Mouse (Mus musculus): ENCODE measurements around the gene Riok2. TPM values are rescaled to one million over a fixed set of nuclear protein-coding genes. Genes with fewer than 3 reads are reported as not detected.

The Riok2 gene
- polyA plus RNA-seq (2012; ENCODE audit: low replicate concordance) = 2.8 and 3.1 TPM in 2 replicates

DNA sequence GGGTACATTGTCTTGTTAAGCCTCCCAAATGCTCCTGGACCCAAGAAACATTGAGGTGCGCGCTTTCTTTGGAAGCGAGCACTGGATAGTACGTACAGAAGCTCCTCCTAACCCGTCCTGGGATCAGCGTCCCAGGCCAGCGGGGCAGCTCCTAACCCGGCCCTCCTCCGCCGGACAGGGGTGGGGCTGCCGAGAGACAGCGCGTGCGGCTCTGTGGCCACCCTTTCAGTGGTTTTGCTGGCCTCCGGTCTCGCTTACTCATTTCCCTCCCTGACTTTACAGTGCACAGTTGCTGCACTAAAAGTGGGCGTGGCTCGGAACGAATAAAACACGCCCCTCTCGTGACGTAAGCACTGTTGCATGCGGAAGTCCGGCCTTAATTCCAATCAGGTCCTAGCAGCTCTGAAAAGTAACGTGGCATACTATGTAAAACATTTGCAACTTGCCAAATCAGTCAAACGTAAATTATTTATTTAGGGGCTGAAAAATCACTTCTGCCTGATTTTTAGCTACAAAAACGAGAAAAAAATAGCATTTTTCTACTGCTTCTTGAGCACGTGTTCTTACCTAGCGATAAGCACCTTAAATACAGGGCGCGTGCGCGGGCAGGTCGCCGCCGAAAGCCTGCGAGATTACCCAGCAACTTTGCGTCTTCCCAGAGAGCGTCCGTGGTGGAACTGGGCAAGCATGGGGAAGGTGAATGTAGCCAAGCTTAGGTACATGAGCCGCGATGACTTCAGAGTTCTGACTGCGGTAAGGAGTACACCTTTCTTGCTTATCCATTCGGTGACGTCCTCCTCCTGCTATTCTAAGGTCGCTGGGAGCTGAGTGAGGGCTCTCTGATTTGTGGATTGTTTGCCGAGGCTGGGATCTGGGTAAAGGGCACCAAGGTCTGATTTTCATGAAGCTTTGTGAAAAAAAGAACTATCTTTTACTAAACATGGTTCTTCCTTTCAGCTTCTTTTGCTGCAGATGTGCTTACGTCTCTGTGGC is at the start of gene Riok2:
Gene Riok2, plus strand, starts transcription at position 392 of the 993 bp plus-strand sequence.

GRCm38 (mm10) chr17:17402222-17403004 is 28.3 kb downstream of the Riok2 start, which contains the start of gene Lix1:
Lix1 (plus strand) TSS chr17:17402672.

Other genes starting within 250 kb of the Riok2 start
- gene Lix1, start 28.4 kb downstream of the Riok2 start, polyA plus RNA-seq (2012; ENCODE audit: low replicate concordance) = not detected in 2 replicates

Measured in hematopoietic multipotent progenitor cell, adult 10-12 weeks (in vitro differentiated cells).